Mouse (Mus musculus) monocyte, adult 2 months (primary cell): ENCODE data around the gene Psmc1.

Experiments used
- DNase-seq, 2 experiments: peaks; one replicate each; pipeline ENCODE4 v3.0.0; 2022; ENCODE audit warnings: low spot score in 2 of 2, low read depth in 1 of 2

Gene Psmc1

GRCm38 (mm10) chr12:100167931-100168871 lies 58.2 kb downstream of the Psmc1 start:
- peak in 1 of 2 experiments; percentile 7 for DNase-seq

- no peak for DNase-seq
Measured at GRCm38 (mm10) chr12:100172481-100172880, 62.5 kb downstream of the Psmc1 start.
